Mouse (Mus musculus): Measurements from ENCODE around the gene Snx9. TPM values are rescaled to one million over a fixed set of nuclear protein-coding genes. Genes with fewer than 3 reads are reported as not detected.

The Snx9 gene
- polyA plus RNA-seq, 1 experiment from 2014 or later, result 12.7 TPM

DNA sequence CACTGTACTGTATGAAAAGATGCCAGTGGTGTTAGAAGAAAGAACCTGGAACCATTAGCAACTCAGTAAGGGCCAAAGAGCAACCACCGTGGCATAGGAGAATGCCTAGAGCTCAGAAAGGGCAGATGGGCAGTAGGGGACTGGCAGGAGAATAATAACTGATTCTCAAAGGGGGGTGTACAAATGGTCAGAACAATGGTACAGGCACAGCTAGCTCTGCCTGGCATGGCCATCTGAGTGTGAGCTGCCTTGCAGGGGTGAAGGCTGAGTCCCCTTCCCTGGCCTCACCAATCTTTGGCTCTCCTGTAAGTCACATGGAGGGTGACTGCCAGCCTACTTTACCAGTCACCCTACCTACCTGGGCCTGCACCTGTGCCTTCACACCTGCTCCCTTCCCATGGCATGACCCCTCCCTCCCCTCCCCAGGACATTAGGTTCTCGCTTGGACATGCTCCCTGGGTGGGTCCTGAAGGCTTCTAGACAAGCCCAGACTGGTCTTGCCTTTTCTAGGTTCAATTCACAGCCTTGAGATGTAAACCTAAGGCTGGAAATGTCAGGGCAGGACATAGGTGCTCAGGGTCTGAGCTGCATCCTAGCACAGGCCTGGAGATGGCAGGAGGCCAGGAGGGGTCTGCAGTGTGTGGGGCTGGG, 115.3 kb downstream of the Snx9 start:
- H3K9me3 ChIP-seq, result no peaks in the 10 kb centered on the region
- no peak overlapping the region for H3K27ac ChIP-seq
- peaks cover 15% of the 10 kb centered on the region for H3K4me1 ChIP-seq (replicated peaks)
- no peak overlapping the region for H3K4me3 ChIP-seq
- H3K27me3 ChIP-seq (ENCODE audit: insufficient read depth, poor library complexity, severe bottlenecking), result peaks cover 6% of the 10 kb centered on the region; the same call in 1 of the 2 replicates
- no peaks in the 10 kb centered on the region for H3K36me3 ChIP-seq
- no peak for DNase-seq (ENCODE audit: low spot score)
- 85% methylated on average over 2 of the region's 2 CpGs for WGBS

DNA sequence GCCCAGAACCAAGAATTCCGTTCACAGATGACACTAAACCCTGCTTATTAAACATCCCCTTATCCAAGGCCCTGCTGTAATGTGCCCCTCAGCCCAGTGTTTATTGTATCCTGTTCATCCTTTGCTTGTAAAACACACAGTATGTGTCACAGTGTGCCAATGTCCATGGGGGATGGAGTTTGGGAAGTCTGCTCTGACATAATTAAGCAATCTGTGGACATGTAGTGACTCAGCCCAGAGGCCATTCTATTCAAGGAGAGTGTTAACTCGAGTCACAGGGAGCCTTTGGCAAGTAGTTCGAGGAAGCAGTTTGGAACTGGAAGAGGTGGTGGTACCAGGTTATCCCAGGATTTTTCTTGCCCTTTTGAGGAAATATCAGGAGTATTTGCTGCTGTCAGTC, 116.0 kb downstream of the Snx9 start:
- no peak overlapping the region for H3K27ac ChIP-seq
- peaks cover 3% of the 10 kb centered on the region; the same call in 1 of the 2 replicates for H3K9me3 ChIP-seq
- no peaks in the 10 kb centered on the region for H3K36me3 ChIP-seq
- WGBS, result 75% methylated on average over 3 of the region's 3 CpGs
- peaks cover 6% of the 10 kb centered on the region; the same call in 1 of the 2 replicates for H3K27me3 ChIP-seq (ENCODE audit: insufficient read depth, poor library complexity, severe bottlenecking)
- no peak overlapping the region for H3K4me3 ChIP-seq
- no peak for DNase-seq (ENCODE audit: low spot score)
- peaks cover 15% of the 10 kb centered on the region for H3K4me1 ChIP-seq (replicated peaks)

GRCm38 (mm10) chr17:5958229-5958628, 117.1 kb downstream of the Snx9 start:
- peaks cover 15% of the 10 kb centered on the region for H3K4me1 ChIP-seq (replicated peaks)

DNA sequence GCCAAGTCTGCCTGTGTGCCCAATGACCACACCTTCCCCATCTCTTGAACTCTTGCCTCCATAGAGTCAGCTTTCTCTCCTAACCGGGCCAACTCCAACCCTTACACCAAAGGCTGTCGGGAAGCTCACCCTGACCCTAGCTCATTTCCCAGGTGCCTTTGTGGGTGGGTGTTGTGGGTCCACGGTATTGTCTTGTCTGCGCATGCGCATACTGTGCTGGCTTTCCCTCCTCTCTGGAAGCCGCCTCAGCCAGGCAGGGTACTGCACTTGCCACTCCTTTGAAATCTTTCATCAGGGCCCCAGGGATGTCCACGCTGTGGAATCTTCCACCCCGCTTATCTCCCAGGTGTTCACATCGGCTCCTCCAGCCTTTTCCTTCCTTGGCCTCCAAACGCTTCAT, 117.5 kb downstream of the Snx9 start:
- peak overlapping the region; percentile 66; the same call in 1 of the 2 replicates for H3K27ac ChIP-seq
- no peaks in the 10 kb centered on the region for H3K36me3 ChIP-seq
- peaks cover 6% of the 10 kb centered on the region; the same call in 1 of the 2 replicates for H3K27me3 ChIP-seq (ENCODE audit: insufficient read depth, poor library complexity, severe bottlenecking)
- 80% methylated on average over 10 of the region's 10 CpGs for WGBS
- no peak overlapping the region for H3K4me3 ChIP-seq
- peaks cover 4% of the 10 kb centered on the region; the same call in 1 of the 2 replicates for H3K9me3 ChIP-seq
- H3K4me1 ChIP-seq (replicated peaks), result peaks cover 15% of the 10 kb centered on the region
- no peak for DNase-seq (ENCODE audit: low spot score)

More at GRCm38 (mm10) chr17:5958229-5958628, 117.1 kb downstream of the Snx9 start:
- H3K27ac ChIP-seq, result no peak overlapping the region
- no peaks in the 10 kb centered on the region for H3K36me3 ChIP-seq
- WGBS, result 91% methylated on average over 5 of the region's 5 CpGs
- no peak for DNase-seq (ENCODE audit: low spot score)
- peaks cover 6% of the 10 kb centered on the region; the same call in 1 of the 2 replicates for H3K27me3 ChIP-seq (ENCODE audit: insufficient read depth, poor library complexity, severe bottlenecking)
- H3K9me3 ChIP-seq, result peaks cover 4% of the 10 kb centered on the region; the same call in 1 of the 2 replicates
- no peak overlapping the region for H3K4me3 ChIP-seq

GRCm38 (mm10) chr17:5959096-5959495, 118.0 kb downstream of the Snx9 start:
- no peak for DNase-seq (ENCODE audit: low spot score)
- peaks cover 15% of the 10 kb centered on the region for H3K4me1 ChIP-seq (replicated peaks)
- WGBS, result 67% methylated on average over 7 of the region's 7 CpGs
- peaks cover 4% of the 10 kb centered on the region; the same call in 1 of the 2 replicates for H3K9me3 ChIP-seq
- peaks cover 6% of the 10 kb centered on the region; the same call in 1 of the 2 replicates for H3K27me3 ChIP-seq (ENCODE audit: insufficient read depth, poor library complexity, severe bottlenecking)
- H3K4me3 ChIP-seq, result no peak overlapping the region
- H3K36me3 ChIP-seq, result no peaks in the 10 kb centered on the region
- peak overlapping the region; percentile 66 for H3K27ac ChIP-seq

- Histone ChIP-seq H3K27ac (no peak overlapping the region), H3K36me3 (no peaks in the 10 kb centered on the region), H3K27me3 (ENCODE audit: insufficient read depth, poor library complexity, severe bottlenecking) (peaks cover 6% of the 10 kb centered on the region; the same call in 1 of the 2 replicates), H3K4me1 (replicated peaks) (peaks cover 17% of the 10 kb centered on the region), H3K4me3 (no peak overlapping the region), H3K9me3 (peaks cover 4% of the 10 kb centered on the region; the same call in 1 of the 2 replicates)
- peak; percentile 17 for DNase-seq (ENCODE audit: low spot score)
- 53% methylated on average over 9 of the region's 9 CpGs for WGBS
These were observed 118.7 kb downstream of the Snx9 start for GRCm38 (mm10) chr17:5959802-5960201.

GRCm38 (mm10) chr17:5963766-5964165, 122.6 kb downstream of the Snx9 start:
- WGBS, result 92% methylated on average over 8 of the region's 8 CpGs

DNA sequence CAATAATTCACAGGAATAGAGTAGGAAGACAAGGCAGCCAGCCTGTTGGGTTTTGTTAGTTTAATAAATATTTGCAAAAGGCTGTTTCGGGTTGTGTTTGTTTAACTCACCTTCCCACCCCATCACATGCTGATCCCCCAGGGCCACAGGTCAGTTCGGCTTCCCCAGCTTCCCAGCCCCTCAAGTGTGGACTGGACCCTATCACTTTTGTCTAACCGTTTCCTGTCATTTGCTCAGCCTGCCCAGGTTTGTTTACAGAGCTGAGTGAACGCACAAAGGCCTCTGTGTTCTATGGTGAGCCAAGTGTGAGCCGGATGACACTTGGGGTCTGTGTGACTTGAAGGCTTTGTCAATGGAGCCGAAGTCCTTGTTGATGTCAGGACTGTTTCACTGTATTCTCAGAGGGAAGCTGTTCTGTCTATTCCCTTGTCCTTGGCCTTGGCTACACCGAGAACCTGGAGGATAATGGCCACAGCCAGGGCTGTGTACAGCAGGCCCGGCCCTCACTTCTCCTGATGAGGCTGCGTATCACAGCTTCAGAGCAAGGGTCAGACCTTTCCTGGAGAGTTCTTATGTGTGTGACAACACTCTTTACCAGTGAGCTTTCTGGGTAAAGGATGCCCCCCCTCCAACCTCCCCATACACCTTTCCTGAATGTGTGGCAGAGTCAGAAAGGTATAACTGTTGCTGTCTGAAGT, 124.1 kb downstream of the Snx9 start:
- Histone ChIP-seq H3K9me3 (peaks cover 4% of the 10 kb centered on the region; the same call in 1 of the 2 replicates), H3K27me3 (ENCODE audit: insufficient read depth, poor library complexity, severe bottlenecking) (no peaks in the 10 kb centered on the region), H3K4me3 (no peak overlapping the region), H3K27ac (no peak overlapping the region), H3K36me3 (no peaks in the 10 kb centered on the region), H3K4me1 (replicated peaks) (peaks cover 26% of the 10 kb centered on the region)
- DNase-seq (ENCODE audit: low spot score), result peak; percentile 23
- WGBS, result 63% methylated on average over 9 of the region's 9 CpGs

More at GRCm38 (mm10) chr17:5963766-5964165, 122.6 kb downstream of the Snx9 start:
- Histone ChIP-seq H3K36me3 (no peaks in the 10 kb centered on the region), H3K9me3 (peaks cover 4% of the 10 kb centered on the region; the same call in 1 of the 2 replicates), H3K27ac (no peak overlapping the region), H3K4me3 (no peak overlapping the region), H3K27me3 (ENCODE audit: insufficient read depth, poor library complexity, severe bottlenecking) (peaks cover 3% of the 10 kb centered on the region; the same call in 1 of the 2 replicates), H3K4me1 (replicated peaks) (peaks cover 28% of the 10 kb centered on the region)
- DNase-seq (ENCODE audit: low spot score), result no peak

DNA sequence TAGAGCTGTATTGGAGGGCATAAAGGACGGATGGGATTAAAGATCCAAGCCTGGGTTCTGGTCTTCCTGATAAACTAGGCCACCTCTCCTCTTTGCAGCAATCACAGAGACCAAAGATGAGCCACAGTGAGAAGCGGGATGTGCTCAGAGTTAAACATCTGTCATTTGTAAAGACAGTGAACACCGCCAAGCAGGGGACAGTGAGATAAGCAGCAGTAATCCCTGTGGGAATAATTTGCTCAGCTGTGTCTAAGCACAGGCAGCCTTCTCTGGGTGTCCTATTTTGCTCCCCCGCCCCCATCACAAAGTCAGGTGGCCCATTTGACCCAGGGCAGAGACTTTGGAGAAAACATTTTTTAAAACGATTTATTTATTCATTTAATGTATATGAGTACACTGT, 125.6 kb downstream of the Snx9 start:
- 85% methylated on average over 5 of the region's 5 CpGs for WGBS
- H3K9me3 ChIP-seq, result peaks cover 4% of the 10 kb centered on the region; the same call in 1 of the 2 replicates
- H3K4me1 ChIP-seq (replicated peaks), result peaks cover 23% of the 10 kb centered on the region
- no peaks in the 10 kb centered on the region for H3K36me3 ChIP-seq
- DNase-seq (ENCODE audit: low spot score), result no peak
- H3K27ac ChIP-seq, result no peak overlapping the region
- H3K4me3 ChIP-seq, result no peak overlapping the region
- no peaks in the 10 kb centered on the region for H3K27me3 ChIP-seq (ENCODE audit: insufficient read depth, poor library complexity, severe bottlenecking)

- WGBS, result 66% methylated on average over 6 of the region's 6 CpGs
- Histone ChIP-seq H3K4me1 (replicated peaks) (peaks cover 23% of the 10 kb centered on the region), H3K9me3 (no peaks in the 10 kb centered on the region), H3K27me3 (ENCODE audit: insufficient read depth, poor library complexity, severe bottlenecking) (no peaks in the 10 kb centered on the region), H3K36me3 (no peaks in the 10 kb centered on the region), H3K4me3 (no peak overlapping the region), H3K27ac (no peak overlapping the region)
- DNase-seq (ENCODE audit: low spot score), result no peak
These were observed 127.4 kb downstream of the Snx9 start for GRCm38 (mm10) chr17:5968562-5968961.

GRCm38 (mm10) chr17:5969246-5969645, 128.1 kb downstream of the Snx9 start:
- no peak overlapping the region for H3K4me3 ChIP-seq
- H3K9me3 ChIP-seq, result no peaks in the 10 kb centered on the region
- no peak overlapping the region for H3K27ac ChIP-seq
- no peaks in the 10 kb centered on the region for H3K27me3 ChIP-seq (ENCODE audit: insufficient read depth, poor library complexity, severe bottlenecking)
- 67% methylated on average over 3 of the region's 3 CpGs for WGBS
- peaks cover 23% of the 10 kb centered on the region for H3K4me1 ChIP-seq (replicated peaks)
- H3K36me3 ChIP-seq, result no peaks in the 10 kb centered on the region
- no peak for DNase-seq (ENCODE audit: low spot score)

DNA sequence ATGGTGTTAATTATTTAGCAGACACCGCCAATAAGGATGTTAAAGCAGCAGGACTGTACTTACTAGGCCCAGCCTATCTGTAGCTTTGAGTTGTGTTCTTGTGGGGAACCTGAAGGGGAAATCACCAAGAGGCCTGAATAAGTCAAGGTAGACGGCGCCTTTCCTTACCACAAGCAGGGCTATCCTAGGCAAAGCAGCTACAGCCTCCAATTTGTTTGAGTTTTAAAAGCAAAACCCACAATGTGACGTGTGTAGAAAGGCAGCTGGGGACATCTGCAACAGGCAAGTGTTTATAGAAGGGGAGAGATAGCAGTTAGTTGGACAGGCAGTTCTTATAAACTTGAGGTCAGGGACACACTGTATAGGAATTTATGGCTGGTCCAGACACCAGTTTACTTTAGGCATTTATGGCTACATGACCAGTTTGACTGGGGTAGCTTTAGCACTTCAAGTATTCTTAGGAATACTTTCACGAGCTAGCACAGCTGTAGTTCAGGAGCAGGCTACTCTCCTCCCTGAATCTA, 129.2 kb downstream of the Snx9 start:
- H3K4me1 ChIP-seq (replicated peaks), result peaks cover 20% of the 10 kb centered on the region
- H3K27ac ChIP-seq, result no peak overlapping the region
- no peaks in the 10 kb centered on the region for H3K9me3 ChIP-seq
- no peak for DNase-seq (ENCODE audit: low spot score)
- H3K27me3 ChIP-seq (ENCODE audit: insufficient read depth, poor library complexity, severe bottlenecking), result no peaks in the 10 kb centered on the region
- WGBS, result 82% methylated on average over 5 of the region's 5 CpGs
- H3K36me3 ChIP-seq, result no peaks in the 10 kb centered on the region
- H3K4me3 ChIP-seq, result no peak overlapping the region

- Histone ChIP-seq H3K27ac (no peak overlapping the region), H3K36me3 (no peaks in the 10 kb centered on the region), H3K9me3 (no peaks in the 10 kb centered on the region), H3K4me1 (replicated peaks) (peaks cover 49% of the 10 kb centered on the region), H3K4me3 (no peak overlapping the region), H3K27me3 (ENCODE audit: insufficient read depth, poor library complexity, severe bottlenecking) (0 out of 2 replicates have a peak, but pooled peaks cover 6% of the 10 kb centered on the region)
- DNase-seq (ENCODE audit: low spot score), result no peak
- WGBS, result 66% methylated on average over 8 of the region's 8 CpGs
These were observed 132.4 kb downstream of the Snx9 start for GRCm38 (mm10) chr17:5973536-5973935.
